22 mouse cellular contexts compared by ENCODE assay signal in genomic region chr8:123284493-123284892, GRCm38 (mm10). TPM values are rescaled to one million over a fixed set of nuclear protein-coding genes. Genes with fewer than 3 reads are reported as not detected.
DNase-seq lines count a peak whose midpoint lies in the region; ATAC-seq and TF ChIP-seq lines count a peak whose summit lies in the region.
"Had no signal": no experiment of that assay in that cellular context is flagged by ENCODE, and none has a peak within 500 bp of the region (broad histone marks: within the 10 kb centered on the region; RNA-seq: fewer than 3 reads in every experiment).

No protein-coding gene starts in this region.

- H3K4me1 ChIP-seq in lung, embryonic 14.5 days (ENCODE audit: insufficient read depth): no peaks in the 10 kb centered on the region
- no peaks in the 10 kb centered on the region for H3K4me1 ChIP-seq in intestine, embryonic 15.5 days (replicated peaks)
- H3K4me1 ChIP-seq: embryonic facial prominence, embryonic 10.5 days; forebrain, embryonic 13.5 days; hindbrain, embryonic 13.5 days had no signal

- H3K4me2 ChIP-seq in lung, embryonic 14.5 days: no peak overlapping the region
- no peak overlapping the region for H3K4me2 ChIP-seq in intestine, embryonic 15.5 days (replicated peaks)
- H3K4me2 ChIP-seq: forebrain, embryonic 13.5 days; heart, embryonic 13.5 days; hindbrain, embryonic 13.5 days had no signal

- H3K27ac ChIP-seq in lung, embryonic 14.5 days (ENCODE audit: low read depth): no peak overlapping the region
- H3K27ac ChIP-seq in intestine, embryonic 15.5 days: no peak overlapping the region
- H3K27ac ChIP-seq: embryonic facial prominence, embryonic 10.5 days; forebrain, embryonic 13.5 days; heart, adult 2 months; heart, embryonic 13.5 days; hindbrain, embryonic 13.5 days; hindbrain, postnatal 0 days had no signal

- H3K27me3 ChIP-seq in lung, embryonic 14.5 days (ENCODE audit: insufficient read depth, low read length): no peaks in the 10 kb centered on the region
- H3K27me3 ChIP-seq in intestine, embryonic 15.5 days (replicated peaks): no peaks in the 10 kb centered on the region
- H3K27me3 ChIP-seq: forebrain, embryonic 13.5 days; heart, embryonic 13.5 days; hindbrain, embryonic 13.5 days; Patski had no signal

- no peak for TF ChIP-seq CTCF in lung, embryonic 14.5 days (IDR thresholded peaks at IDR 0.05; ENCODE audit: low read depth)

- H3K4me3 ChIP-seq in lung, embryonic 14.5 days (ENCODE audit: low read depth, low read length): no peak overlapping the region
- no peak overlapping the region for H3K4me3 ChIP-seq in intestine, embryonic 15.5 days (replicated peaks)
- H3K4me3 ChIP-seq: embryonic facial prominence, embryonic 10.5 days; forebrain, embryonic 13.5 days; heart, adult 2 months; heart, embryonic 13.5 days; hindbrain, embryonic 13.5 days had no signal

- ATAC-seq in lung, embryonic 14.5 days (ENCODE audit: insufficient read depth): no peak
- no peak for ATAC-seq in intestine, embryonic 15.5 days
- ATAC-seq: forebrain, embryonic 13.5 days; forebrain, postnatal 0 days; hindbrain, postnatal 0 days; Patski had no signal

- DNase-seq in lung, embryonic 14.5 days: peak; percentile 13
- no peak for DNase-seq in lung, adult 18-20 months
- peak; percentile 25 for DNase-seq in lung, postnatal 36 days
- no peak for DNase-seq in lung, postnatal 4 days
- DNase-seq in NIH3T3 (ENCODE audit: low read depth): peak; percentile 57
- no peak for DNase-seq in adrenal gland, postnatal 4 days (ENCODE audit: low spot score in 2 of 2)
- DNase-seq: adrenal gland, postnatal 10 days; cerebellum, adult 18-20 months; cerebellum, adult 9-11 months; cerebellum, postnatal 36 days; forebrain, postnatal 0 days; gastrocnemius, postnatal 14 days; heart, adult 2 months; heart, postnatal 14 days had no signal

- H3K9me3 ChIP-seq in lung, embryonic 14.5 days (ENCODE audit: low read depth, low read length): no peaks in the 10 kb centered on the region
- H3K9me3 ChIP-seq in intestine, embryonic 15.5 days: no peaks in the 10 kb centered on the region
- H3K9me3 ChIP-seq: embryonic facial prominence, embryonic 10.5 days; forebrain, embryonic 13.5 days; heart, embryonic 13.5 days; hindbrain, embryonic 13.5 days had no signal

- H3K9ac ChIP-seq in lung, embryonic 14.5 days: no peak overlapping the region
- H3K9ac ChIP-seq in intestine, embryonic 15.5 days: no peak overlapping the region
- H3K9ac ChIP-seq: forebrain, embryonic 13.5 days; forebrain, postnatal 0 days; heart, embryonic 13.5 days; hindbrain, embryonic 13.5 days had no signal

- WGBS in lung, embryonic 14.5 days: 70% methylated on average over 5 of the region's 5 CpGs
- WGBS in intestine, embryonic 15.5 days: 85% methylated on average over 5 of the region's 5 CpGs

- peaks cover 61% of the 10 kb centered on the region for H3K36me3 ChIP-seq in lung, embryonic 14.5 days (ENCODE audit: insufficient read depth)
- no peaks in the 10 kb centered on the region for H3K36me3 ChIP-seq in intestine, embryonic 15.5 days

RNA-seq across cellular contexts. Expression of gene Vps9d1, which starts 30.3 kb away (rescaled TPM):
- polyA plus RNA-seq in lung, embryonic 14.5 days (2014; fragmentation: Nextera tagmentation; extraction: Ambion mirVana): 25.9 and 28.1 TPM in 2 replicates
- 15.3 and 18.4 TPM in 2 replicates for polyA plus RNA-seq in intestine, embryonic 15.5 days (2015; fragmentation: Nextera tagmentation; extraction: Ambion mirVana)
- 10 to 100 TPM; 33.8 to 46.6 TPM for total RNA-seq in adrenal gland, postnatal 4 days (2021)

RNA-seq across cellular contexts. Expression of gene Zfp276, which starts 30.5 kb away (rescaled TPM):
- polyA plus RNA-seq in lung, embryonic 14.5 days (2014; fragmentation: Nextera tagmentation; extraction: Ambion mirVana): 19.7 and 26.6 TPM in 2 replicates
- 18.2 and 18.4 TPM in 2 replicates for polyA plus RNA-seq in intestine, embryonic 15.5 days (2015; fragmentation: Nextera tagmentation; extraction: Ambion mirVana)
- 10 to 100 TPM; 28.3 to 30.1 TPM for total RNA-seq in adrenal gland, postnatal 4 days (2021)

RNA-seq across cellular contexts. Expression of gene Fanca, which starts 33.9 kb away (rescaled TPM):
- polyA plus RNA-seq in lung, embryonic 14.5 days (2014; fragmentation: Nextera tagmentation; extraction: Ambion mirVana): 40.0 and 41.6 TPM in 2 replicates
- polyA plus RNA-seq in intestine, embryonic 15.5 days (2015; fragmentation: Nextera tagmentation; extraction: Ambion mirVana): 19.5 and 21.8 TPM in 2 replicates
- 10 to 100 TPM; 18.8 to 24.0 TPM for total RNA-seq in adrenal gland, postnatal 4 days (2021)
- total RNA-seq: gastrocnemius, adult 18-20 months had no signal

RNA-seq across cellular contexts. Expression of gene Spire2, which starts 48.0 kb away (rescaled TPM):
- polyA plus RNA-seq in lung, embryonic 14.5 days (2014; fragmentation: Nextera tagmentation; extraction: Ambion mirVana): 1.7 TPM in 2 replicates
- 3.9 and 4.4 TPM in 2 replicates for polyA plus RNA-seq in intestine, embryonic 15.5 days (2015; fragmentation: Nextera tagmentation; extraction: Ambion mirVana)
- 1 to 10 TPM; 3.6 to 4.0 TPM for total RNA-seq in adrenal gland, postnatal 4 days (2021)

RNA-seq across cellular contexts. Expression of gene Spata2l, which starts 48.5 kb away (rescaled TPM):
- 2.3 and 4.1 TPM in 2 replicates for polyA plus RNA-seq in lung, embryonic 14.5 days (2014; fragmentation: Nextera tagmentation; extraction: Ambion mirVana)
- 5.4 and 5.5 TPM in 2 replicates for polyA plus RNA-seq in intestine, embryonic 15.5 days (2015; fragmentation: Nextera tagmentation; extraction: Ambion mirVana)
- total RNA-seq in adrenal gland, postnatal 4 days (2021): 10 to 100 TPM; 11.6 to 11.9 TPM

Comparison
In these comparisons a context has a peak if more than half of its experiments do, and no peak if none do; other contexts are left out.
1. DNase-seq: peak in lung, embryonic 14.5 days (single experiment), lung, postnatal 36 days (single experiment) and NIH3T3 (single experiment); none in lung, adult 18-20 months (0 of 2), lung, postnatal 4 days (0 of 2) and adrenal gland, postnatal 4 days (0 of 2).